Mouse (Mus musculus) adipose tissue, adult 10 weeks (tissue): ENCODE measurements around the gene Il1r1. TPM values are rescaled to one million over a fixed set of nuclear protein-coding genes. Genes with fewer than 3 reads are reported as not detected.

Experiments
- polyA plus RNA-seq: library from polyadenylated mRNA; stranded (reverse); fragments of 350-450 nt; fragmentation: Illumina TruSeq; extraction: RNeasy Lipid Tissue Mini Kit (QIAGEN cat#74804); gene quantifications from one replicate; pipeline ENCODE4 v1.2.3, GENCODE M21; 2014; ENCODE audit warnings: low read depth, low replicate concordance

The Il1r1 gene
- polyA plus RNA-seq: 14.9 TPM

GRCm38 (mm10) chr1:40224539-40225284 is at the start of gene Il1r1:
Gene Il1r1 (plus strand): TSS chr1:40225080.

GRCm38 (mm10) chr1:40324457-40324856 is 99.6 kb downstream of the Il1r1 start, which contains the start of gene Il1rl2:
Gene Il1rl2 (plus strand): TSS chr1:40324610.

Other genes starting within 250 kb of the Il1r1 start
- not detected for gene Il1r2, start 151.0 kb upstream of the Il1r1 start, polyA plus RNA-seq
- 5.4 TPM for gene Il1rl2, start 99.5 kb downstream of the Il1r1 start, polyA plus RNA-seq
- gene Il1rl1, start 204.5 kb downstream of the Il1r1 start, polyA plus RNA-seq: 3.3 TPM
- 2.2 TPM for gene Il18r1, start 240.5 kb downstream of the Il1r1 start, polyA plus RNA-seq